Mouse (Mus musculus) hematopoietic stem cell, adult 5-6 weeks (primary cell): ENCODE measurements at regions not wholly inside any gene's neighbourhood (a gene's known extent, or its start where the extent isn't known, plus 50 kb on each side); places are given as distances from the start of the nearest gene placed in this dataset.

Experiments used
- ATAC-seq, 2 experiments: fragments of 125-278 bp in 1 of 2; replicated peaks in 1 of 2; 2 replicates each; pipeline ENCODE4 v1.8.0; 2016 to 2017; ENCODE audit warnings: inconsistent platforms in 2 of 2, mild to moderate bottlenecking in 2 of 2, moderate number of reproducible peaks in 2 of 2, low read depth in 1 of 2, moderate TSS enrichment in 1 of 2; ENCODE audit not compliant: low FRiP score in 2 of 2, poor library complexity in 2 of 2, severe bottlenecking in 2 of 2, insufficient read depth in 1 of 2, low TSS enrichment in 1 of 2

DNA sequence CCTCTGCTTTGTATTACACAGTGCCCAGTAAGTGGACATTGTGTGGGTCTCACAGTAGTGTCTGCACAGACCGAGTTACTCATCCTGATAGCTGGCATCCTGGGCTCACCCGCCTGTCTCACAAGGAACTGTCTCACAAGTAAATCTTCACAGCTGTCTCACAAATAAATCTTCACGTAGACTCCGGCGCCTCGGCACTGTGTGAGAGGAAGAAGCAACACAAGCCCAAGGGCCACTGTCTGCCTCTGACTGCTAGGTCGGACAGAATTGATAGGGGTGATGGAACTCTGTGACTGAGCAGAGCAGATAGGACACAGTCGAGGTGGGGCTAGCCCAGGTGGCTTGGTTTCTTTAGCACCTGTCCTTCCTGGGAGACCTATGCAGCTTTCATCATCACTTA is 136.2 kb upstream of the Thumpd2 start:
- no peak for ATAC-seq

DNA sequence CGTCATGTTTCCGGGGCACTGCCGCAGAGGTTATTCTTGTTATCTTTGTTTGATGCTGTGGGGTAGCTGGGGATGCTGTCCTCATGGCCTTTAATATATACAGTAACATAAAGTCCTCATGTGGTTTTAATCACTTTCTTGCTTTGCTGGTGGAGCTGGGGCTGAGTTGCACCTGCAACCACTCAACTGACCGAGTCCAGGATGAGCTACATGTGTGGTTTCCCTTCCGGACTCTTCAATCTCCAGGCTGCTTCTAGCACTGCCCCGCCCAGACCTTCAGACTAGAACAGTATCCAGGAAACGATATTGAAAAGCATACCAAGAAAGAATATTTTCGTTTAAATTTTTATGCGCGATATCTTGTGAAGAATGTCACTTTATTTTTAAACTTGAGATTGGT is 129.1 kb upstream of the Thumpd2 start:
- ATAC-seq = no peak

DNA sequence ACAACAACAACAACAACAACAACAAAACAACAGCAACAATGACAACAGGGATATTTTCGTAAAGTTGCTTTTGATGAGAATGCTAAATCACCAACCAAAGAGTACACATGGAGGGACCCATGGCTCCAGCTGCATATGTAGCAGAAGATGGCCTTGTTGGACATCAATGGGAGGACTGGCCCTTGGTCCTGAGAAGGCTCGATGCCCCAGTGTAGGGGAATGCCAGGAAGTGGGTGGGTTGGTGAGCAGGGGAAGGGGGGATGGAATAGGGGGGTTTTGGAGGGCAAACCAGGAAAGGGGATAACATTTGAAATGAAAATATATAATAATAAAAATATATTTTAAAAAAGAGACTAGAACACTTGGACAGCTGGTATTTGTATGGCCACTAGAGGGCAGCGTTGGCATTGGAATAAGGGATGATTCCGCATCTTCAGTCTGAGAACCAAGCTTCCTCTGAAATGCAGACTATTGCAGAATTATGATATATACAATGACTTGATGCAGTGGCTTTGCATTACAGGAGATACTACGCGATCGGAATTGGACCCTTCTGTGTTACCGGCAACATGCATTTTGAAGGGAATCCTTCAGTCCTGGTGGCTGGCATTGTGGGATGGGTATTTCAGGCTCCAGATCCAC is 128.5 kb upstream of the Thumpd2 start:
- peak; percentile 43 to 48; a peak in 2 of 4 replicates for ATAC-seq

DNA sequence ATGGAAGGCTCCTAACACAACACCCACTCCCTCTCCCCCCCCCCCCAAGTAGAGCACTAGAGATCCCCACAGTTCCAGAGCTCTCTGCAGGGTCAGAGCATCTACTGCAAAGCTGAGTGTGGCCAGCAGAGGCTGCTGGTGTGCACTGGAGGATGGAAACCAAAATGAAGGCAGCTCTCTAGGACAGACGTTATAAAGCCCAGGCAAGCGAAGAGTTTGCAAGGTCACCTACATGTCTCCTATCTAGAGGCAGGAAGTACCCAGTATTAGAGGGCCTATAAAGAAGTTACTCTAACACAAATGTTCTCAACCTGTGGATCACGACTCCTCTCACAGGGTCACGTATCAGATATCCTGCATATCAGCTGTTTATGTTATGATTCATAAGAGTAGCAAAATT is 125.1 kb upstream of the Thumpd2 start:
- ATAC-seq = peak; percentile 66 to 73

DNA sequence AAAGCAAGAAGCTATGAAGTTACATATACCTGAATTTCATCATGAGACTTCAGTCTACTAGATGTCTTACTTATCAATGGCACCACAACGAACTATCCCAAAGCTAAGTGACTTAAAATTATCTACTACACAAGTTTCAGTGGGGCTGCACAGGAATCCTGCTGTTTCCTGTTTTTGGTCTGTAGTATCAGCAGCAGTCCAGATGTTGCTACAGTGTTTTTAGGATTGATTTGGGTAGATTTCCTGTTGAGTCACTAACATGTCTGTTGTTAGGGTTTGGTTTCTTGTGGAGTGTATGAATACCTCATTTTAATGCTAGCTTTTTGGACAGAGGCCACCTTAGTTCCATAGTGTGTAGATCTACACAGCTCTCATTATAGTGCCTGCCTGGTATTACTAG is 120.8 kb upstream of the Thumpd2 start:
- ATAC-seq = peak; percentile 8 to 37; a peak in 2 of 4 replicates

DNA sequence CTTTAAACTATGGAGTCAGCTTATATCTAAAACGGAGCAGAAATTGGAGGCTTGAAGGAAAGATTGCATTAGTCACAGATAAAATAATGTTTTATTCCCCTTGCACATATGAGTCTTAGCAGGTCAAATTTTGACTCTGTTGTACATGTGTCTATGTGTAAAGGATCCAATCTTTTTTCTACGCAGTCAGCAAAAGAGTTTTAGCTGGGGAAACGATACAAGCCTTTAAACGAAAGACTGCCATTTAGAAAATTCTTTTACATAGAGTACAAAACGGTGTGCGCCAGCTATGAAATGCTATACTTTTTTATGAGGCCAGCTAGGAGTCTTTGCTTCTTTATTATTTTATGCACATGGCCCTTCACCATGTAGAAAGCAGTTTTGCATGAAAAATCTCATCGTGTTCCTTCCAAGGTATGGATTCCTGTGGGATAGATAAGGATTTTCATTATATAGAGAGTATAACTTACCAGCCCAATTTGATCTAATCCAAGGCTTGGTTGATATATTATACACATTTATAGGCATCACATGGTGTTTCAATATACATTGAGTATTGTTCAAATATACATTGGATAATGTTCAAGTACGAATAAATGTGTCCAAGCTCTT is 116.0 kb upstream of the Thumpd2 start:
- ATAC-seq = no peak

DNA sequence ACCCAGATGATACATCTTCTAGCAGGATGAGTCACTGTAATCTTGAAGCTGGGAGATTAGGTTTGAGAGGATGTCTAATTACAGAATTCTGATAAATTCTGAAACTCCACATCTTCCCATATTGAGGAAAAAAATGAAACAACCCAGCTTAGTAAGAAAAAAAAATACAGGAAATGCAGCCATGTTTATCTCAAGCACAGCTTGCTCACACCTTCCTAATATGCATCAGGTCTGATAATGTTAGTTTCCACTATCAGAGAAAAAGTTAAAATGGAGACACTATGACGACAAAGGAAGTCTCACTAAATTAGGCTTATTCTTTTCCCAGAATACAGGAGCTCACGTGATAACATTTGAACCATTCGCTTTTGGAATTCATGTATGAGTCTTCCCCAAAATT is 111.4 kb upstream of the Thumpd2 start:
- no peak for ATAC-seq

DNA sequence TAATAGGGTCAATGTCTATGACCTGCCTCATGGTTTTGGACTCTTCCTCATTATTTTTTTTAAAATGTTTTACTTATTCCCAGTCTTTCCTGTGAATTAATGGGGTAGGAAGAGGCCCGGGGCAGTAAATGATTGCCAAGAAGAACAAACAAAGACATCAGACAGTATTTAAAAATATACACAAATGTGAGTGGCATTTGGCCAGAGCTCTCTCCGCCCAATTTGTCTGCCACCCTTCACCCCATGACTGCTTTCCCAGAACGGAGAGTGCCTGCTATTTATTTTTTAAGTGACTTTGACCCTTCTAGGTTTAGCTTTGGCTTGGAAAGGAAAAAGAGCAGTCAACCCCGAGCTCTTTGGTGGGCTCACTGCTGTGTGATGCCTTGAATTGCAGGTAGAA is 111.0 kb upstream of the Thumpd2 start:
- ATAC-seq = no peak

DNA sequence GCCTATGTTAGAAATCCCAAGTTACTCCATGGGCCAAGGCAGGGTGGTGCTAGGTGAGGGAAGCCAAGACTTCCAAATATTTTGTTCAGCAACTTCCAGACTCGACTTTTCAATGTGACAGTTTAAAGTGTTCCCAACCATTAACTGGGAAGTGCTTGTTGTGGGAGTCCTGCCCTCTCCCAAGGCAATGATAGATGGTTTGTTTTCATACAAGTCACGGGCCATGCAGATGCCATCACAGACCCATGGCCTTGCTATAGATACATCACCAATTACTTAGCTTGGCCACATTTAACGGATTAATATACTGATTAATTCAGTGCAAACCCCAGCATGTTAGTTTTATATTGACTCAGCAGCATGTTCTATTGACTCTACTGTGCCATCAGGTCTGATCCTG is 108.1 kb upstream of the Thumpd2 start:
- no peak for ATAC-seq

DNA sequence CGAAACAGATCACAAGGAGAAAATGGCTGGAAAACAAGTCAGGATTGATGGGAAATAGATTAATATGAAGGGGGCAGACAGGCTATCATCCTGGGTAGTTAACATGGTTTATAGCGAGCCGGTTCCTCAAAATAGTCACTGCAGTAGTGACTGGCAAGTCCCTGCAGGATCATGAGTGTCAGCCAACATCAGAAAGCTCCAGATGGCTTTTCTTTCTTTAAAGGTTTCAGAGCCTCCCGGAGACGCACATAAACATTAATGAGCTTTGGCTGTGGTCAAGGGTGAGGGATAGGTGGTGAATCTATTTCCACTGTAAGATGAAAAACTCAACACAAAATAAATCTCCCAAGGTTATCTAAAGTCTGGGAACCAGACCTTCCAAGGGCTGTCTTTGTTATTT is 104.2 kb upstream of the Thumpd2 start:
- ATAC-seq = no peak

DNA sequence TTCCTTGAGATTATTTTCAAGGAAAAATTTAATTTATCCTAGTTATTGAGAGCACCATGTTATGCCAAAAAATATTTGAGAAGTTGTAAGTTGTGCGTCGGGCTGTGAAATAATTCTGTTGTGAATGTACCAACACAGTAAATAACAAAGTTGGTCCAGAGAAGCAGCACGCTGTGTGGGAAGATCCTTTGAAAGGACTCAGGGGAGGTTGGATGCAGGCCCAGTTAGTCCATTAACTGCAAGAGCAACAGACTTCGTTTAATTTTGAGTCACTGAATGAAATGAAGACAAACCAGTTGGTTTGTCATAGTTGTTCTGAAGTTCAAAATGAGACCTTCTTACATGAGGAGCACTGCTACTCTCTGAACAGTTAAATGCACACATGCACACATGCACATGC is 85.8 kb upstream of the Thumpd2 start:
- no peak for ATAC-seq

DNA sequence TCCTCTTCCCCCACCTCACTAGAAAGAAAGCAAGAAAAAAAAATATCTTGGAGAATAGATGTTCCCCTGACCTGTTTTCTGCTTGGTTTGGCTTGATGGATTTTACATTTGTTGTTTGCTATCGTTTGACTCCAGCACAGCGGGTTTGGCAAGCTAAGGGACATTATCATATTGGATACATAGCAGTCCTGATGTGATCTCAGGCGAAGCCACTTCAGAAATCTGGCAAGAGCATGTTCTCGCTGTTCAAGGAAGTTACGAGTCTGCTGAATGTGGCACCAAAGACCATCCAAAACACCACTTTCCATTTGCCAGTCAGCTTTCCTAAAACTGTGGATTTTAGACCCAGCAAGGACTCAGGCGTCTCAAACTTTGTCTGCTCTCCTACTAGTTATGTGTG is 69.8 kb upstream of the Thumpd2 start:
- ATAC-seq = no peak

DNA sequence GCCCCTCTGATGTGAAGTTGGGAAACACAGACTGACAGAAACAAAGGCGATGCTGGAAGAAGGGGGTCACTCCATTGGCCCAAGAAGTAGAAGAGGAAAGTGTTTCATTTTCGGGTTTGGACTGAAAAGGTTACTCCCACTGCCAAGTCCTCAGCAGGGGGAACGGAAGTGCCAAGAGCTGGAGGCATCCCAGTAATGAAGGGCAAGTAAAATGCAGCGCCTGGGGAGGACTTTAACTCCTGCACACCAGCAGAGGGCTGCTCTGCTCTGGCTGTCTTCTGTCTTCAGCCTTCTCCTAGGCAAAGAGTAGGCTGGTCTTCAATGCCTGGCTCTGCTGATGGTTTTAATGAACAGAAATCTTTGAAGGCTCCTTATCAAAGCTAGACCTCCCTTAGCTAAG is 68.3 kb upstream of the Thumpd2 start:
- no peak for ATAC-seq
